Mouse (Mus musculus) kidney, adult 2 months (tissue): ENCODE results near the gene Gm10272.
"Not testable (repeated sequence)": the region's sequence is repeated elsewhere in the genome, so short reads cannot be mapped to it uniquely, and the experiment has no call there.

Experiments used
- CTCF ChIP-seq: fragments of 200-500 bp; conservative IDR thresholded peaks from 2 replicates; pipeline ENCODE4 v1.5.1; 2011; ENCODE audit warnings: low read depth, mild to moderate bottlenecking, control low read depth, low read length, moderate library complexity, mixed read lengths; ENCODE audit not compliant: insufficient read depth, insufficient read length
- POLR2A ChIP-seq: fragments of 200-500 bp; IDR thresholded peaks from one replicate; pipeline ENCODE4 v1.6.1; 2011; ENCODE audit warnings: low read depth, low read length, control low read depth

- TF ChIP-seq CTCF, POLR2A: not testable (repeated sequence)
Measured at GRCm38 (mm10) chr10:77711157-77711556, 4.7 kb downstream of the Gm10272 start, which contains the start of gene Gm10024.
